Mouse (Mus musculus): ENCODE measurements at regions not wholly inside any gene's neighbourhood (a gene's known extent, or its start where the extent isn't known, plus 50 kb on each side); places are given as distances from the start of the nearest gene placed in this dataset.
A peak's percentile ranks its signal among the peaks of the same experiment; 100 is the strongest.

DNA sequence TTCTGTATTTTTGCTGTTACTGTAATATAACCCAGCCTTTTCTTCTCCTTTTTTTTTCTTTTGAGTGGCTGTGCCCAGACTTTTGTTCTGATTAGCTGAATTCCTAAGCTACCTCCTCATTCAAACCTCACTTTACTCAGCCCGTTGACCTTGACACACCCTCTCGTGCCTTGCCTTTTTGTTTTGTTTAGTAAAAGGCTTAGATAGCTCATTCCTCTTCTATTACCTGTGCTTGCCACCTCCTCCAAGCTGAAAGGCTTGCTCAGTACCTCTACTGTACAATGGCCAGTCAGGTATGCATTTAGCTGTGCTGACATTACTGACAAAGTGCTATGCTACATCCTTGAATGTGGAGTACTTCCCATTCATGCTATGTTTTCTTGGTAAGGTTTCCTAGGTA lies 464.2 kb upstream of the Smarca2 start:
- Histone ChIP-seq H3K27ac (ENCODE audit: insufficient read depth, low read length) (peak overlapping the region; percentile 83), H3K4me3 (ENCODE audit: low read depth, low read length) (no peak overlapping the region), H3K27me3 (ENCODE audit: control insufficient read depth, insufficient read depth, low read length, poor library complexity, severe bottlenecking) (no peaks in the 10 kb centered on the region), H3K36me3 (ENCODE audit: control insufficient read depth, insufficient read depth, low read length, poor library complexity, severe bottlenecking) (no peaks in the 10 kb centered on the region), H3K9me3 (replicated peaks; ENCODE audit: control insufficient read depth, insufficient read depth, low read length, poor library complexity, severe bottlenecking) (no peaks in the 10 kb centered on the region), H3K4me1 (ENCODE audit: control insufficient read depth, insufficient read depth, low read length) (peaks cover 7% of the 10 kb centered on the region), H3K9ac (ENCODE audit: low read depth, poor library complexity, severe bottlenecking) (no peak overlapping the region)
- TF ChIP-seq EP300 (IDR thresholded peaks at IDR 0.05; ENCODE audit: insufficient read depth, low read depth, low read length) (no peak), POLR2A (IDR thresholded peaks at IDR 0.05; ENCODE audit: insufficient read depth, low read length) (no peak), CTCF (IDR thresholded peaks at IDR 0.05; ENCODE audit: low read depth, low read length) (no peak)

DNA sequence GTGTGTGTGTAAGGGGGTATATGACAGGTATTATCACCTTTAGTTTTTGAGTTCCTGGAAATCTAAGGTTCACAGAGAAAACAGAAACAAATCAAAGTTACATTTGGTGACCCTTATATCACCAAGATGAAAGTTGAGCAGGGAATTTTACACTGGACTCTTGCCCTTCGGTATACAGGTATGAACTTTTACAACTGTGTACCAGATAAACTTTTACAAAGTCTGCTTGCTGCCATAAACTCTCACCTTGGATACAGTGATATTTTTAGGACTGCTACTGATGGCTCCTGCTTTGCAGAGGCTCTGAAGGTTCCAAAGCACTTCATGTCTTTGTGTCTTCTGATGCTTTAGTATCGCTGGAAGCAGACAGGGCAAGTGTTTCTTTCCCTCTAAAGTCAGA lies 461.3 kb upstream of the Smarca2 start:
- Histone ChIP-seq H3K36me3 (ENCODE audit: control insufficient read depth, insufficient read depth, low read length, poor library complexity, severe bottlenecking) (no peaks in the 10 kb centered on the region), H3K27ac (ENCODE audit: insufficient read depth, low read length) (no peak overlapping the region)
- TF ChIP-seq CTCF (IDR thresholded peaks at IDR 0.05; ENCODE audit: low read depth, low read length) (no peak), POLR2A (IDR thresholded peaks at IDR 0.05; ENCODE audit: insufficient read depth, low read length) (no peak)

DNA sequence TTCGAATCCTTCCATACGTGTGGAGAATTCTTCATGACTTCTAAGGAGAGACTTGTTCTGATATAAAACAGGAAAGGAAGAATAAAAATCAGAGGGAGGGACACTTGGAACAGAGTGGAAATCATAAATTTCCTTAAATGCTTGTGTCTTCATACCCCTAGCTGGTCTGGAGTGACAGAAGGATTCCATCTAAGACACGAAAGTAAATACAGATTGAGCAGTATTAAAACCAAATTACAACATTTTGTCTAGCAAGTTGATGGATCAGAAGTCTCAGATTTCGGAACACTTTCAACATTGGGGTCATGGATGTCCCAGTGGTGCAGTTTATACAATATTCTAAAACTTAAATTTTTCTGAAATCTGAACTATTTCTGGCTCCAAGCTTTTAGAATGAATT lies 453.6 kb upstream of the Smarca2 start:
- no peak overlapping the region for H3K4me3 ChIP-seq (ENCODE audit: low read depth, low read length)
- TF ChIP-seq POLR2A (IDR thresholded peaks at IDR 0.05; ENCODE audit: insufficient read depth, low read length) (no peak), EP300 (IDR thresholded peaks at IDR 0.05; ENCODE audit: insufficient read depth, low read depth, low read length) (no peak), CTCF (IDR thresholded peaks at IDR 0.05; ENCODE audit: low read depth, low read length) (no peak)
- no peak overlapping the region for H3K27ac ChIP-seq (ENCODE audit: insufficient read depth, low read length)
- no peaks in the 10 kb centered on the region for H3K4me1 ChIP-seq (ENCODE audit: control insufficient read depth, insufficient read depth, low read length)
- H3K9ac ChIP-seq (ENCODE audit: low read depth, poor library complexity, severe bottlenecking) = no peak overlapping the region
- no peaks in the 10 kb centered on the region for H3K36me3 ChIP-seq (ENCODE audit: control insufficient read depth, insufficient read depth, low read length, poor library complexity, severe bottlenecking)
- H3K9me3 ChIP-seq (replicated peaks; ENCODE audit: control insufficient read depth, insufficient read depth, low read length, poor library complexity, severe bottlenecking) = no peaks in the 10 kb centered on the region
- no peaks in the 10 kb centered on the region for H3K27me3 ChIP-seq (ENCODE audit: control insufficient read depth, insufficient read depth, low read length, poor library complexity, severe bottlenecking)

More for the DNA sequence above, 461.3 kb upstream of the Smarca2 start:
- Histone ChIP-seq H3K4me1 (ENCODE audit: control insufficient read depth, insufficient read depth, low read length) (peaks cover 7% of the 10 kb centered on the region), H3K4me3 (ENCODE audit: low read depth, low read length) (no peak overlapping the region), H3K9ac (ENCODE audit: low read depth, poor library complexity, severe bottlenecking) (no peak overlapping the region), H3K9me3 (replicated peaks; ENCODE audit: control insufficient read depth, insufficient read depth, low read length, poor library complexity, severe bottlenecking) (no peaks in the 10 kb centered on the region), H3K27me3 (ENCODE audit: control insufficient read depth, insufficient read depth, low read length, poor library complexity, severe bottlenecking) (no peaks in the 10 kb centered on the region)

DNA sequence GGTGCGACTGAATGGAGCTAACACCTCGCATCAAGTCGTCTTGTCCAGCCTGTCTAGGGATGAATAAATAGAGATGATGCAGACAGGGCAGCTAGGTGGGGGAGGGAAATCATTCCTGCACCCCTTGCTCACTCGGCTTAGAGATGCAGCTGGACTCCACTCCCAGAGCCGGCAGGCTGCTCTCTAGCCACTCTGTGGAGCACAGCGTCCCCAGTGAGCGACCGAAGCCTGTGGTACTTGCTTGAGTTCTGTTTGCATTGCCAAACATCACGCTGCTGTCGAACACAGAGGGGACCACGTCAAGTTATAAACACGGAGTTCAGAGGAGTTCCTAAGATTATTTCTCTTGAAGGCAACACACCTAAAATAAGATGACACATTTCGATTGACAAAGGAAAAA lies 439.9 kb upstream of the Smarca2 start:
- Histone ChIP-seq H3K36me3 (ENCODE audit: control insufficient read depth, insufficient read depth, low read length, poor library complexity, severe bottlenecking) (no peaks in the 10 kb centered on the region), H3K27ac (ENCODE audit: insufficient read depth, low read length) (no peak overlapping the region), H3K4me1 (ENCODE audit: control insufficient read depth, insufficient read depth, low read length) (no peaks in the 10 kb centered on the region), H3K27me3 (ENCODE audit: control insufficient read depth, insufficient read depth, low read length, poor library complexity, severe bottlenecking) (no peaks in the 10 kb centered on the region), H3K4me3 (ENCODE audit: low read depth, low read length) (no peak overlapping the region), H3K9me3 (replicated peaks; ENCODE audit: control insufficient read depth, insufficient read depth, low read length, poor library complexity, severe bottlenecking) (no peaks in the 10 kb centered on the region), H3K9ac (ENCODE audit: low read depth, poor library complexity, severe bottlenecking) (no peak overlapping the region)
- TF ChIP-seq EP300 (IDR thresholded peaks at IDR 0.05; ENCODE audit: insufficient read depth, low read depth, low read length) (no peak), POLR2A (IDR thresholded peaks at IDR 0.05; ENCODE audit: insufficient read depth, low read length) (no peak), CTCF (IDR thresholded peaks at IDR 0.05; ENCODE audit: low read depth, low read length) (no peak)

DNA sequence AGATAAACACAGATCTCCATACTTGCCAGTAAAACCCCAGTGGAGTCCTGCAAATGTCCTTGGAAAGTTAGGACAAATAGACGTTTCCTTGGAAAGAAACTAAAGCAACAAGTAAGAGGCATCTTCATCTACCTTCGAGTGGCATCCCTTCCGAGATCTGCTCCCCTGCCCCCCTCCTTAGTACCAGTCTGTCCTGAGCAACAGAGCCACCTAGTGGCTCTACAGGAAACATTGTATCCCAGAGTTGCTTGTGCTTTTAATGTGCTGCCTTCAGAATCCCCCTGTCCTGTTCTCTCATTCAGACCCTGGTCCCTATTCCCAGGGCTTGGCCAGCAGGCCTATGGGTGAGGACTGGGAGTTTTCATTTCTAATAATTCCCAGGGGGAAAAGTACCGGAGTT lies 423.1 kb upstream of the Smarca2 start:
- TF ChIP-seq CTCF (IDR thresholded peaks at IDR 0.05; ENCODE audit: low read depth, low read length) (peak; percentile 67), POLR2A (IDR thresholded peaks at IDR 0.05; ENCODE audit: insufficient read depth, low read length) (no peak)
- no peaks in the 10 kb centered on the region for H3K4me1 ChIP-seq (ENCODE audit: control insufficient read depth, insufficient read depth, low read length)
- no peaks in the 10 kb centered on the region for H3K9me3 ChIP-seq (replicated peaks; ENCODE audit: control insufficient read depth, insufficient read depth, low read length, poor library complexity, severe bottlenecking)
- H3K27ac ChIP-seq (ENCODE audit: insufficient read depth, low read length) = no peak overlapping the region
- no peak overlapping the region for H3K9ac ChIP-seq (ENCODE audit: low read depth, poor library complexity, severe bottlenecking)
- H3K36me3 ChIP-seq (ENCODE audit: control insufficient read depth, insufficient read depth, low read length, poor library complexity, severe bottlenecking) = no peaks in the 10 kb centered on the region
- no peaks in the 10 kb centered on the region for H3K27me3 ChIP-seq (ENCODE audit: control insufficient read depth, insufficient read depth, low read length, poor library complexity, severe bottlenecking)
- no peak overlapping the region for H3K4me3 ChIP-seq (ENCODE audit: low read depth, low read length)

DNA sequence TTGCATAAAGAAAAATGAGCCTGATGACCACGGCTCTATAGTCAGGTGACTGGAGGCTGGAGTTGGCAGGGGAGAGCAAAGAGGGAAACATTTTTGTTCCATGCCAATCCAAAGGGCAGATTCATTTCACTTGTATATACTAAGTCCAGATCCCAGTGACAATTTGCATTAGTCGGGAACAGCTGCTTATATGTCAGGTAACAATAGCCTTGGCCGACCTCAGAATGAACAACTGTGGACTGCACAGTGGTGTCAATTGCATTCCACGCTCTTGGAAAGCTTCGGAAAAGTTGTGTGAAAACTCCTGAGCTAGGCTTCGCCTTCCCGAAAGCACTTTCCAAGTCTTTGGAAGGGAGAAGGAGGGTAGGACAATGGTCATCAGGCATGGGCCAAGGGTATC lies 419.8 kb upstream of the Smarca2 start:
- Histone ChIP-seq H3K9ac (ENCODE audit: low read depth, poor library complexity, severe bottlenecking) (no peak overlapping the region), H3K4me3 (ENCODE audit: low read depth, low read length) (no peak overlapping the region), H3K4me1 (ENCODE audit: control insufficient read depth, insufficient read depth, low read length) (no peaks in the 10 kb centered on the region), H3K36me3 (ENCODE audit: control insufficient read depth, insufficient read depth, low read length, poor library complexity, severe bottlenecking) (no peaks in the 10 kb centered on the region), H3K27ac (ENCODE audit: insufficient read depth, low read length) (no peak overlapping the region), H3K9me3 (replicated peaks; ENCODE audit: control insufficient read depth, insufficient read depth, low read length, poor library complexity, severe bottlenecking) (no peaks in the 10 kb centered on the region), H3K27me3 (ENCODE audit: control insufficient read depth, insufficient read depth, low read length, poor library complexity, severe bottlenecking) (no peaks in the 10 kb centered on the region)
- TF ChIP-seq EP300 (IDR thresholded peaks at IDR 0.05; ENCODE audit: insufficient read depth, low read depth, low read length) = no peak
- TF ChIP-seq CTCF (IDR thresholded peaks at IDR 0.05; ENCODE audit: low read depth, low read length) = no peak
- no peak for TF ChIP-seq POLR2A (IDR thresholded peaks at IDR 0.05; ENCODE audit: insufficient read depth, low read length)

All from ES-Bruce4 (cell line).